Mouse (Mus musculus) stomach, embryonic 14.5 days (tissue): Measurements from ENCODE around the gene Sparc. TPM values are rescaled to one million over a fixed set of nuclear protein-coding genes. Genes with fewer than 3 reads are reported as not detected.

Experiments used
- ATAC-seq: fragments of 200-750 bp; cut with Nextera tagmentation; 2 replicates; pipeline ENCODE4 v1.8.0; 2017; ENCODE audit warnings: low read depth, moderate TSS enrichment; ENCODE audit not compliant: insufficient number of reproducible peaks, insufficient read depth, low FRiP score
- H3K27ac ChIP-seq: fragments of 300-500 bp; sonication (generic); 2 replicates; pipeline ENCODE4 v1.5.1; 2014; ENCODE audit warnings: mild to moderate bottlenecking, low read length, moderate library complexity, mixed read lengths
- H3K27me3 ChIP-seq: fragments of 300-500 bp; sonication (generic); 2 replicates; pipeline ENCODE4 v1.6.1; 2014; ENCODE audit warnings: low read length, control low read depth, mixed read lengths; ENCODE audit not compliant: control insufficient read depth, insufficient read depth
- H3K36me3 ChIP-seq: fragments of 300-500 bp; sonication (generic); 2 replicates; pipeline ENCODE4 v1.6.1; 2014; ENCODE audit warnings: mild to moderate bottlenecking, control low read depth, low read length, moderate library complexity, mixed read lengths; ENCODE audit not compliant: control insufficient read depth, insufficient read depth
- H3K4me1 ChIP-seq: fragments of 300-500 bp; sonication (generic); 2 replicates; pipeline ENCODE4 v1.6.1; 2014; ENCODE audit warnings: low read length, control low read depth, mixed read lengths; ENCODE audit not compliant: control insufficient read depth, insufficient read depth
- H3K4me2 ChIP-seq: fragments of 300-500 bp; sonication (generic); replicated peaks from 2 replicates; pipeline ENCODE4 v1.6.1; 2014; ENCODE audit warnings: low read depth, low read length, control low read depth
- H3K4me3 ChIP-seq: fragments of 300-500 bp; sonication (generic); 2 replicates; pipeline ENCODE4 v1.5.1; 2014; ENCODE audit warnings: low read depth, low read length, control low read depth
- H3K9ac ChIP-seq: fragments of 300-500 bp; sonication (generic); replicated peaks from 2 replicates; pipeline ENCODE4 v1.6.1; 2014; ENCODE audit warnings: low read depth, mild to moderate bottlenecking, control low read depth, low read length, moderate library complexity, mixed read lengths
- H3K9me3 ChIP-seq: fragments of 300-500 bp; sonication (generic); 2 replicates; pipeline ENCODE4 v1.6.1; 2016; ENCODE audit warnings: low read depth, low read length, control low read depth; ENCODE audit not compliant: control insufficient read depth
- WGBS: fragments of 180-500 bp; shearing (Covaris S2); extraction: QIAGEN DNeasy Blood & Tissue Kit; methylation state at CpG from one replicate; pipeline ENCODE4 v1.1.7; 2014; 5-methylcytosine and 5-hydroxymethylcytosine counted together
- polyA plus RNA-seq: library from polyadenylated mRNA; unstranded; fragments of >200 nt; fragmentation: Nextera tagmentation; extraction: Ambion mirVana; gene quantifications from 2 replicates; pipeline ENCODE4 v1.2.1, GENCODE M21; 2014

Gene Sparc
- polyA plus RNA-seq, 1 experiment from 2014 or later: 1,638 TPM

GRCm38 (mm10) chr11:55410005-55410404 is 13.0 kb downstream of the Sparc start:
- Histone ChIP-seq H3K36me3 (peaks cover 52% of the 10 kb centered on the region), H3K27me3 (no peaks in the 10 kb centered on the region), H3K27ac (peak overlapping the region; percentile 62; the same call in 1 of the 2 replicates), H3K9ac (no peak overlapping the region), H3K4me3 (no peak overlapping the region), H3K4me2 (no peak overlapping the region), H3K4me1 (peaks cover 26% of the 10 kb centered on the region), H3K9me3 (no peaks in the 10 kb centered on the region)
- 66% methylated on average over 3 of the region's 3 CpGs for WGBS
- no peak for ATAC-seq

- 85% methylated on average over 4 of the region's 4 CpGs for WGBS
- H3K36me3 ChIP-seq: peaks cover 72% of the 10 kb centered on the region
- H3K27me3 ChIP-seq: no peaks in the 10 kb centered on the region
- peaks cover 11% of the 10 kb centered on the region; the same call in 1 of the 2 replicates for H3K4me1 ChIP-seq
- no peak for ATAC-seq
- no peak overlapping the region for H3K27ac ChIP-seq
- no peaks in the 10 kb centered on the region for H3K9me3 ChIP-seq
- H3K4me3 ChIP-seq: no peak overlapping the region
- no peak overlapping the region for H3K9ac ChIP-seq
- no peak overlapping the region for H3K4me2 ChIP-seq
Measured at GRCm38 (mm10) chr11:55407133-55407532, 15.8 kb downstream of the Sparc start.

- no peaks in the 10 kb centered on the region for H3K9me3 ChIP-seq
- H3K27me3 ChIP-seq: no peaks in the 10 kb centered on the region
- peaks cover 80% of the 10 kb centered on the region for H3K36me3 ChIP-seq
- peaks cover 4% of the 10 kb centered on the region; the same call in 1 of the 2 replicates for H3K4me1 ChIP-seq
- 58% methylated on average over 8 of the region's 8 CpGs for WGBS
- H3K4me3 ChIP-seq: no peak overlapping the region
- H3K27ac ChIP-seq: peak overlapping the region; percentile 72; the same call in 1 of the 2 replicates
- H3K4me2 ChIP-seq: no peak overlapping the region
- peak; percentile 56; the same call in 1 of the 2 replicates for ATAC-seq
- H3K9ac ChIP-seq: no peak overlapping the region
Measured at GRCm38 (mm10) chr11:55405601-55406469, 17.1 kb downstream of the Sparc start.

GRCm38 (mm10) chr11:55404659-55405457 is 18.1 kb downstream of the Sparc start:
- H3K36me3 ChIP-seq: peaks cover 82% of the 10 kb centered on the region
- no peaks in the 10 kb centered on the region for H3K9me3 ChIP-seq
- peak overlapping the region; percentile 72; the same call in 1 of the 2 replicates for H3K27ac ChIP-seq
- no peak overlapping the region for H3K9ac ChIP-seq
- 85% methylated on average over 9 of the region's 9 CpGs for WGBS
- H3K4me1 ChIP-seq: no peaks in the 10 kb centered on the region
- no peak overlapping the region for H3K4me2 ChIP-seq
- no peak for ATAC-seq
- no peak overlapping the region for H3K4me3 ChIP-seq
- H3K27me3 ChIP-seq: no peaks in the 10 kb centered on the region

- Histone ChIP-seq H3K9me3 (no peaks in the 10 kb centered on the region), H3K4me1 (no peaks in the 10 kb centered on the region), H3K27ac (no peak overlapping the region), H3K4me3 (no peak overlapping the region), H3K4me2 (no peak overlapping the region), H3K9ac (no peak overlapping the region), H3K36me3 (peaks cover 78% of the 10 kb centered on the region), H3K27me3 (no peaks in the 10 kb centered on the region)
- 73% methylated on average over 2 of the region's 2 CpGs for WGBS
- ATAC-seq: peak; percentile 66; the same call in 1 of the 2 replicates
Measured at GRCm38 (mm10) chr11:55400863-55401262, 22.1 kb downstream of the Sparc start.

GRCm38 (mm10) chr11:55398371-55398770 is 24.6 kb downstream of the Sparc start:
- Histone ChIP-seq H3K4me3 (no peak overlapping the region), H3K27me3 (no peaks in the 10 kb centered on the region), H3K27ac (no peak overlapping the region), H3K9ac (no peak overlapping the region), H3K4me2 (no peak overlapping the region), H3K36me3 (peaks cover 75% of the 10 kb centered on the region), H3K4me1 (no peaks in the 10 kb centered on the region), H3K9me3 (no peaks in the 10 kb centered on the region)
- no peak for ATAC-seq
- 91% methylated on average over 8 of the region's 8 CpGs for WGBS

GRCm38 (mm10) chr11:55397441-55397840 is 25.5 kb downstream of the Sparc start:
- Histone ChIP-seq H3K36me3 (peaks cover 66% of the 10 kb centered on the region), H3K4me3 (no peak overlapping the region), H3K9ac (no peak overlapping the region), H3K27ac (no peak overlapping the region), H3K4me2 (no peak overlapping the region), H3K27me3 (no peaks in the 10 kb centered on the region), H3K9me3 (no peaks in the 10 kb centered on the region), H3K4me1 (no peaks in the 10 kb centered on the region)
- no peak for ATAC-seq
- WGBS: 85% methylated on average over 9 of the region's 9 CpGs

- Histone ChIP-seq H3K27me3 (no peaks in the 10 kb centered on the region), H3K9ac (no peak overlapping the region), H3K4me3 (no peak overlapping the region), H3K4me1 (no peaks in the 10 kb centered on the region), H3K36me3 (peaks cover 62% of the 10 kb centered on the region), H3K9me3 (no peaks in the 10 kb centered on the region), H3K4me2 (no peak overlapping the region), H3K27ac (no peak overlapping the region)
- ATAC-seq: no peak
- WGBS: 87% methylated on average over 2 of the region's 2 CpGs
Measured at GRCm38 (mm10) chr11:55397036-55397435, 25.9 kb downstream of the Sparc start.
